Mouse (Mus musculus) heart, embryonic 16.5 days (tissue): ENCODE data around the gene Aldh4a1. TPM values are rescaled to one million over a fixed set of nuclear protein-coding genes. Genes with fewer than 3 reads are reported as not detected.

ENCODE experiments used
- ATAC-seq: fragments of 200-750 bp; cut with Nextera tagmentation; replicated peaks from 2 replicates; pipeline ENCODE4 v1.8.0; 2017; ENCODE audit warnings: moderate number of reproducible peaks; ENCODE audit not compliant: insufficient read depth, low FRiP score; ENCODE audit errors: extremely low read depth
- H3K27ac ChIP-seq: fragments of 300-500 bp; sonication (generic); 2 replicates; pipeline ENCODE4 v1.5.1; 2014; ENCODE audit warnings: mild to moderate bottlenecking, low read length, control low read depth, moderate library complexity
- H3K27me3 ChIP-seq: fragments of 300-500 bp; sonication (generic); 2 replicates; pipeline ENCODE4 v1.6.1; 2014; ENCODE audit warnings: low read length, mixed read lengths; ENCODE audit not compliant: control insufficient read depth, insufficient read depth
- H3K36me3 ChIP-seq: fragments of 300-500 bp; sonication (generic); 2 replicates; pipeline ENCODE4 v1.6.1; 2014; ENCODE audit not compliant: control insufficient read depth, insufficient read depth
- H3K4me1 ChIP-seq: fragments of 300-500 bp; sonication (generic); 2 replicates; pipeline ENCODE4 v1.6.1; 2014; ENCODE audit warnings: low read length, mixed read lengths; ENCODE audit not compliant: control insufficient read depth, insufficient read depth
- H3K4me2 ChIP-seq: fragments of 300-500 bp; sonication (generic); 2 replicates; pipeline ENCODE4 v1.6.1; 2014; ENCODE audit warnings: low read depth, mild to moderate bottlenecking, control low read depth, low read length
- H3K4me3 ChIP-seq: fragments of 300-500 bp; sonication (generic); 2 replicates; pipeline ENCODE4 v1.5.1; 2014; ENCODE audit warnings: mild to moderate bottlenecking, control low read depth, low read length
- H3K9ac ChIP-seq: fragments of 300-500 bp; sonication (generic); 2 replicates; pipeline ENCODE4 v1.6.1; 2014; ENCODE audit warnings: low read length, control low read depth
- H3K9me3 ChIP-seq: fragments of 300-500 bp; sonication (generic); replicated peaks from 2 replicates; pipeline ENCODE4 v1.6.1; 2016; ENCODE audit warnings: low read length; ENCODE audit not compliant: control insufficient read depth
- WGBS: fragments of 180-500 bp; shearing (Covaris S2); extraction: QIAGEN DNeasy Blood & Tissue Kit; methylation state at CpG from one replicate; pipeline ENCODE4 v1.1.7; 2014; 5-methylcytosine and 5-hydroxymethylcytosine counted together
- microRNA-seq: library from miRNA; unstranded; fragments of <30 nt; microRNA quantifications from one replicate; pipeline ENCODE4, GENCODE M21; 2017
- polyA plus RNA-seq: library from polyadenylated mRNA; unstranded; fragments of >200 nt; fragmentation: Nextera tagmentation; extraction: Ambion mirVana; gene quantifications from 2 replicates; pipeline ENCODE4 v1.2.1, GENCODE M21; 2015

The Aldh4a1 gene
- polyA plus RNA-seq, 1 experiment from 2014 or later, result 36.5 TPM

- no peak overlapping the region for H3K27ac ChIP-seq
- 47% methylated on average over 8 of the region's 8 CpGs for WGBS
- H3K4me1 ChIP-seq, result no peaks in the 10 kb centered on the region
- no peaks in the 10 kb centered on the region for H3K36me3 ChIP-seq
- no peak overlapping the region for H3K4me3 ChIP-seq
- H3K9me3 ChIP-seq, result no peaks in the 10 kb centered on the region
- H3K27me3 ChIP-seq, result peaks cover 6% of the 10 kb centered on the region
- no peak overlapping the region for H3K4me2 ChIP-seq
- no peak for ATAC-seq
- H3K9ac ChIP-seq, result no peak overlapping the region
These were observed 75.9 kb downstream of the Aldh4a1 start for GRCm38 (mm10) chr4:139698602-139699001.

Small RNA genes within 50 kb of the gene (microRNA-seq; reads per million reads assigned to microRNA genes)
- not detected for gene Gm25571
- not detected for gene Mir7020

Other genes starting within 250 kb of the Aldh4a1 start
- 2.4 and 3.3 TPM in 2 replicates for gene Iffo2, start 92.3 kb upstream of the Aldh4a1 start, polyA plus RNA-seq
- not detected in 2 replicates for gene Gm21969, start 19.7 kb upstream of the Aldh4a1 start, polyA plus RNA-seq
- gene Tas1r2, start 30.7 kb downstream of the Aldh4a1 start, polyA plus RNA-seq, result not detected in 2 replicates
- not detected in 2 replicates for gene Pax7, start 210.7 kb downstream of the Aldh4a1 start, polyA plus RNA-seq